Mouse (Mus musculus) lung, embryonic 16.5 days (tissue): ENCODE results near the gene Ten1. TPM values are rescaled to one million over a fixed set of nuclear protein-coding genes. Genes with fewer than 3 reads are reported as not detected.
A peak's percentile ranks its signal among the peaks of the same experiment; 100 is the strongest.

ENCODE experiments used
- ATAC-seq: fragments of 200-750 bp; cut with Nextera tagmentation; 2 replicates; pipeline ENCODE4 v1.8.0; 2017; ENCODE audit warnings: low read depth, mild to moderate bottlenecking, moderate library complexity
- H3K27ac ChIP-seq: fragments of 300-500 bp; sonication (generic); 2 replicates; pipeline ENCODE4 v1.5.1; 2014; ENCODE audit warnings: mild to moderate bottlenecking, control low read depth, low read length
- H3K27me3 ChIP-seq: fragments of 300-500 bp; sonication (generic); 2 replicates; pipeline ENCODE4 v1.6.1; 2014; ENCODE audit warnings: low read depth, low read length, mixed read lengths; ENCODE audit not compliant: control insufficient read depth, insufficient read depth
- H3K36me3 ChIP-seq: fragments of 300-500 bp; sonication (generic); 2 replicates; pipeline ENCODE4 v1.6.1; 2014; ENCODE audit warnings: low read length; ENCODE audit not compliant: control insufficient read depth, insufficient read depth
- H3K4me1 ChIP-seq: fragments of 300-500 bp; sonication (generic); replicated peaks from 2 replicates; pipeline ENCODE4 v1.6.1; 2014; ENCODE audit warnings: low read length, mixed read lengths; ENCODE audit not compliant: control insufficient read depth, insufficient read depth
- H3K4me2 ChIP-seq: fragments of 300-500 bp; sonication (generic); 2 replicates; pipeline ENCODE4 v1.6.1; 2014; ENCODE audit warnings: low read depth, low read length, control low read depth
- H3K4me3 ChIP-seq: fragments of 300-500 bp; sonication (generic); 2 replicates; pipeline ENCODE4 v1.5.1; 2014; ENCODE audit warnings: mild to moderate bottlenecking, low read length, control low read depth
- H3K9ac ChIP-seq: fragments of 300-500 bp; sonication (generic); 2 replicates; pipeline ENCODE4 v1.6.1; 2014; ENCODE audit warnings: low read length, control low read depth
- H3K9me3 ChIP-seq: fragments of 300-500 bp; sonication (generic); 2 replicates; pipeline ENCODE4 v1.6.1; 2016; ENCODE audit warnings: low read length; ENCODE audit not compliant: control insufficient read depth
- WGBS: fragments of 180-500 bp; shearing (Covaris S2); extraction: QIAGEN DNeasy Blood & Tissue Kit; methylation state at CpG from one replicate; pipeline ENCODE4 v1.1.7; 2014; 5-methylcytosine and 5-hydroxymethylcytosine counted together
- polyA plus RNA-seq: library from polyadenylated mRNA; unstranded; fragments of >200 nt; fragmentation: Nextera tagmentation; extraction: Ambion mirVana; gene quantifications from 2 replicates; pipeline ENCODE4 v1.2.1, GENCODE M21; 2015

Gene Ten1
- polyA plus RNA-seq, 1 experiment from 2014 or later = 74.9 TPM

DNA sequence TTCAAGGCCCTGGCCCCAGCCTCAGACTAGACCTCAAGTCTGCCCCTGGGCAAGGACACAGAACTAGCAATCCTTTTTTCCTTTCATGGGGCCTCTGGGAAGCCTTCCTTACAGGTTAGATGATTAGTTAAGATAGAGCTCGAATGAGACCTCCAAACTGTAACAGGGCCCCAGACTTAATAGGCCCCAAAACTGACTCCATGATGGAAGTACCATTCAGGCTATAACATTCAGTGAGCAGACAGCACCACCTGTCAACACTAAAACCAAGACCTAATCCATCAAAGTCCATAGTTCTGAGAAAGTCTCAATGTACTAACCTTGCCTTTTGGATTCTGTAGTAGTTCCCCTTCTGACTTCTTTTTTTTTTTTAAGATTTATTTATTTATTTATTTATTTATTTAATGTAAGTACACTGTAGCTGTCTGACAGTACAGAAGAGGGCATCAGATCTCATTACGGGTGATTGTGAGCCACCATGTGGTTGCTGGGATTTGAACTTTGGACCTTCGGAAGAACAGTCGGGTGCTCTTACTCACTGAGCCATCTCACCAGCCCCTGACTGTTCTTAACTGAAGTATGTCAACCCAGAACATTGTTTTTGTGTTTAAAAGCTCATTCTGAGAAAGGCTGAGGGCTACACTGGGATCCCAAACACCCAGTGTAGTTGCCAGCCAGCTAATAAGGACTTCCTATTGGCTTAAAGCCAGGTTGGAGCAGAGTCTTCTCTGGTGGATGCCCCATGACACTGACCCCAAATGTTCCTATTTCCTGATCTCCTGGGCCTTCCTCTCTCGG is 28.5 kb upstream of the Ten1 start:
- Histone ChIP-seq H3K9ac (no peak overlapping the region), H3K4me1 (peaks cover 12% of the 10 kb centered on the region), H3K4me2 (no peak overlapping the region), H3K4me3 (no peak overlapping the region), H3K9me3 (no peaks in the 10 kb centered on the region), H3K27me3 (no peaks in the 10 kb centered on the region), H3K36me3 (peaks cover 27% of the 10 kb centered on the region), H3K27ac (no peak overlapping the region)
- 80% methylated on average over 5 of the region's 5 CpGs for WGBS
- ATAC-seq = no peak

DNA sequence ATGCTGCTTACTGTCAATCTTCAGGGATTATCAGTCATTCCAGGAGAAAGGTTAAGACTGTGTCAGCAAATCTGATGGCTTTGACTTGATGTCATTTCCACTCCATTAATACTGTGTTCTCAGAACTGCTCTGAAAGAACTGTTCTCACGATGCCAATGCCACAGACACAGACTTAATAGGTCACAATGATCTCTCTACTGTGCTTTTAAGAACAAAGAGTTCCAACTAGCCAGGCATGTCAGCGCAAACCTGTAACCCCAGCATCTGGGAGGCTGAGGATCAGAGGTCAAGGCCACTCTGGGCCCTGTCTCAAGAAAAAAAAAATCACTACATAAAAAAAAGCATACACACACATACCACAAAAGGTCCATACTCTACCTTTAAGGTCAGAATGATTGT is 26.7 kb upstream of the Ten1 start:
- H3K9ac ChIP-seq = no peak overlapping the region
- ATAC-seq = no peak
- H3K36me3 ChIP-seq = peaks cover 24% of the 10 kb centered on the region
- H3K27ac ChIP-seq = no peak overlapping the region
- 87% methylated on average over 2 of the region's 2 CpGs for WGBS
- H3K4me1 ChIP-seq = peaks cover 3% of the 10 kb centered on the region
- no peak overlapping the region for H3K4me2 ChIP-seq
- no peaks in the 10 kb centered on the region for H3K9me3 ChIP-seq
- no peaks in the 10 kb centered on the region for H3K27me3 ChIP-seq
- H3K4me3 ChIP-seq = no peak overlapping the region

DNA sequence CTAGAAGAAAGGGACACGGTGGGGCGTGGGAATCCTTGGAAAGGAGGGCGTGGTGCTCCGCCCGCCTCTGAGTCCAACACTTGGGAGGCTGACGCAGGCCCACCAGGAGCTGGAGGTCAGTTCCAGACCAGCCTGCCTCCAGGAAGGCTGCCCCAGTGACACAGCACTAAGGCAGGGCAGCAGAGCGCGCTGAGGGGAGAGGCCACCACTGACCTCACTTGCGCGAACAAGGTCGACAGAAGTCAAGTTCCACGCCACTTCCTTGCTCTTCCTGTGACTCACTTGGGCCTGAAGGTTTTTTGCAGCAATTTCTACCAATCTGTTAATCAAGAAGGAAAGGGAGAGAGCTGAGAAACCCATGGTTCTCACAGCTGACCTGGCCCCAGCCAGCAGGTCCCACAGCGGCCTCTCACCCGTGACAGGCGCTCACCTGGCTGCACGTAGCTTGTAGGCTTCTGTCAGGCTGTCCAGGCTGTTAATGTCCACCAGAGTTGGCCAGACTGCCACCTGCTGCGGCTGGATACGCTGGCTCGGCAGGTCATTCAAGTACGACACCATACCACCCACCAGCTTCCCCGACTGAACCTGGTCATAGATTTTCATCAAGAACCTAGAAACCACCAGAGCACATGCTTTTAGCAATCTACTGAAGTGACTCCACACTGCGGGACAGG is 23.7 kb upstream of the Ten1 start:
- Histone ChIP-seq H3K4me2 (no peak overlapping the region), H3K4me1 (no peaks in the 10 kb centered on the region), H3K9me3 (no peaks in the 10 kb centered on the region), H3K9ac (no peak overlapping the region), H3K36me3 (peaks cover 28% of the 10 kb centered on the region), H3K4me3 (no peak overlapping the region), H3K27ac (no peak overlapping the region), H3K27me3 (no peaks in the 10 kb centered on the region)
- 88% methylated on average over 22 of the region's 22 CpGs for WGBS
- no peak for ATAC-seq

DNA sequence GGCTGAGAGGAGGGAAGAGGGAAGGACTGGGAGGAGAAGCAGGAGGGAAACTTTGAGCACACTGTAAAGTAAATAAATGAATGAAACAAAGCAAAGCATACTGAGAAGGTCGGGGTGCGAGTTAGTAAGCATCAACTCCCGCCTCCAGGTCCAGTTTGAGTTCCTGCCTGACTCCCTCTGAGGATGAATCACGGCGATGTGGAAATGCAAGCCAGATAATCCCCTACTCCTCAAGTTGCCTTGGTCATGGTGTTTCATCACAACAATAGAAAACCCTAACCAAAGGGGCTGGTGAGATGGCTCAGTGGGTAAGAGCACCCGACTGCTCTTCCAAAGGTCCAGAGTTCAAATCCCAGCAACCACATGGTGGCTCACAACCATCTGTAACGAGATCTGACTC is 22.6 kb upstream of the Ten1 start:
- Histone ChIP-seq H3K9me3 (no peaks in the 10 kb centered on the region), H3K27ac (no peak overlapping the region), H3K4me3 (no peak overlapping the region), H3K4me2 (no peak overlapping the region), H3K4me1 (no peaks in the 10 kb centered on the region), H3K36me3 (peaks cover 33% of the 10 kb centered on the region), H3K9ac (no peak overlapping the region), H3K27me3 (no peaks in the 10 kb centered on the region)
- 78% methylated on average over 7 of the region's 7 CpGs for WGBS
- no peak for ATAC-seq

DNA sequence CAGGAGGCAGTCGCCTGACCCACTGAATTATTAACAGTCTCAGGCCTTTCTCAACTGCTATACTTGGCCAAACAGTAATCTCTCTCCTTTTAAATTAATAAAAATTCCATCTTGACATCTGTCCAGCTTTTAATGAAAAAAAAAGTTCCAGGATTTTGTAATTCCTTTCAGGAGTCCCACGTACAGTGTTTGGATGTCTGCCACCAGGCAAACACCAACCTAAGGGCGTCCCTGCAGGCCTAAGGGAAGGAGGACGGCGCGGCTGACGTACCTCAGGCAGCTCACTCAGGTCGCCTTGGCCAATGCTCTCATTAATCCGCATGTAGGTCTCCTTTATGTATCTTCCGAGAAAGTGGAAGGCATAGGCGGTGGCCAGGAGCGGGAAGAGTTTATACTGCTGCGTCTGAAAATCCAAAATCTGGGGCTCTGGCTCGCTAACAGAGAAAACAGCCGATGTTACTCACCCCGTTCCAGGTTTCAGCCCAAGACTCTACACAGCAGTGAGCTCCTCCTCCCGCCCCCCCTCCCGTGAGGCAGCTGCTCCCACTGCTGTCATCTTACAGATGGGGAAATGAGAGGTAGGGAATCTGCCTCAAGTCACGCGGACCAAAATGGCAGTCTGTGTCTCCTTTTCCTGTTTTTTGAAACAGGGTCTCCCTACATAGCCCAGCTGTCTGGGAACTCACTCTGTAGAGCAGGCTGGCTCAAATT is 20.1 kb upstream of the Ten1 start:
- Histone ChIP-seq H3K36me3 (peaks cover 30% of the 10 kb centered on the region), H3K4me2 (no peak overlapping the region), H3K9ac (no peak overlapping the region), H3K4me3 (no peak overlapping the region), H3K4me1 (no peaks in the 10 kb centered on the region), H3K27me3 (no peaks in the 10 kb centered on the region), H3K27ac (no peak overlapping the region), H3K9me3 (no peaks in the 10 kb centered on the region)
- ATAC-seq = peak; percentile 60; the same call in 1 of the 2 replicates
- WGBS = 83% methylated on average over 20 of the region's 20 CpGs

DNA sequence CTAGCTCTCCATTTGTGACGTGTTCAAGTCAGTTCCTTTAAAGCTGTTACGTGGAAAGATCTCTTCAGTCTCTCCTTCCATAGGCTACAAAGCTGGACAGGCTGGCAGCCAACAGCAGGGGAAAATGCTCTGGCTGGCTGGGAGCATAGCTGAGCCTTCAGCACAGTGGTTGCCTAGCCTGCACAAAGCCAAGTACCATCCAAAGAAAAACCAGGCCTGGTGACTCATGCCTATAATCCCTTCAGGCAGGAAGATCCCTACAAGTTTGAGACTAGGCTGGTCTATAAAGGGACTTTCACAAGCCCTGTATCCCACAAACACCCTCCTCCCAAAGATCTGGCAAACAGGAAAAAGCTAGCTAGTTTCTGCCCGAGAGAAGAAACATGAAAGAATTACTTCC is 12.8 kb upstream of the Ten1 start:
- H3K27ac ChIP-seq = no peak overlapping the region
- WGBS = 82% methylated on average over 3 of the region's 3 CpGs
- ATAC-seq = no peak
- no peak overlapping the region for H3K4me2 ChIP-seq
- H3K36me3 ChIP-seq = peaks cover 12% of the 10 kb centered on the region
- H3K9ac ChIP-seq = no peak overlapping the region
- H3K4me1 ChIP-seq = no peaks in the 10 kb centered on the region
- H3K9me3 ChIP-seq = no peaks in the 10 kb centered on the region
- H3K4me3 ChIP-seq = no peak overlapping the region
- H3K27me3 ChIP-seq = no peaks in the 10 kb centered on the region

DNA sequence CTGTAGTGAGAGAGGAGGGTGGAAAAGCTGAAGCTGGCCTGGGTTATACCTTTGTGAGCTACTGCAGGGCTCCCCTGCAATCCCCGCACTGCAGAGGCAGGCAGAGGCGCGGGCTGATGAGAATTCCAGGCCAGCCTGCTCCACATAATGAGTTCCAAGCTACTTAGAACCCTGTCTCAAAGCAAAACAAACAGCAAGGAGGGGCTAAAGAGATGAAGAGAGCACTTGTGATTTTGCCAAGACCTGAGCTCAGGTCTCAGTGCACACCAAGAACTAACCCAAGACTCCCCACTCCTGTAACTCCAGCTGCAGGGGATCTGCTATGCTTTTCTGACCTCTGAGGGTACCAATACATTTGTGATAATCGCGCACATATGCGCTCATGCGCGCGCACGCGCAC is 12.3 kb upstream of the Ten1 start:
- H3K9me3 ChIP-seq = no peaks in the 10 kb centered on the region
- peaks cover 12% of the 10 kb centered on the region for H3K36me3 ChIP-seq
- 81% methylated on average over 11 of the region's 11 CpGs for WGBS
- no peak overlapping the region for H3K4me3 ChIP-seq
- no peak overlapping the region for H3K4me2 ChIP-seq
- H3K27ac ChIP-seq = no peak overlapping the region
- H3K27me3 ChIP-seq = no peaks in the 10 kb centered on the region
- ATAC-seq = peak; percentile 43; the same call in 1 of the 2 replicates
- no peaks in the 10 kb centered on the region for H3K4me1 ChIP-seq
- no peak overlapping the region for H3K9ac ChIP-seq

DNA sequence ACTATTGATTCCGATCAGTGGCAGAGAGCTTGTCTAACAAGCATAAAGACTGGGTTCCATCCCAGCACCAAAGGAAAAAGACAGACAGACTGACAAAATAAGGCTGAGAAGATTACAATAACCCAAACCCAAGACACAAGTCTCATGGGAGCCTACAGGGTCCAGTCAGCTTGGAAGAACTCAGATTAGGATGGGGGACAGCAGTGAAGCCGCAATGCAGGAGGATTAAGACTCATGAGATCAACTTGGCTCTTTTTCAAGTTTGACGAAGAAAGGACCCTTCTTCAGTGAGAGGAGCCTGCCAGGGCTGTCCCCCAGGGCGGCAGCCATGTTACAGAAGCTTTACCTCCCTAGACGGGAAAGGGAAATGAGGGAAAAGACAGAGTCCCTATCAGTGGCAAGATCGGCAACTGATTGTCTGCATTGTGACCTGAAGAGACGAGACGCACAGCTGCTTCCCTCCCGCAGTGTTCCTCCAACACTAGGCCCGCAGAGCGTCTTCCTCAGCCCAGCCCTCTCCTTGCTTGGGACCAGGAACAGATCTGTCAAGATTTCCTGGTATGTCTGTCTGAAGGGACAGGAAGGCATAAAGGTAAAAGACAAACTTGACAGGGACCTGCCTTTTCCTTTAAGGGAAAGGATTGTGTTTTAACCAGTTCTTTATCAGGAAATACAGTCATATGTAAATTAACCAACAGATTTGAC is 11.3 kb upstream of the Ten1 start:
- H3K4me3 ChIP-seq = no peak overlapping the region
- no peaks in the 10 kb centered on the region for H3K4me1 ChIP-seq
- H3K9me3 ChIP-seq = no peaks in the 10 kb centered on the region
- no peak overlapping the region for H3K27ac ChIP-seq
- 55% methylated on average over 11 of the region's 11 CpGs for WGBS
- H3K9ac ChIP-seq = no peak overlapping the region
- no peak for ATAC-seq
- H3K4me2 ChIP-seq = no peak overlapping the region
- H3K36me3 ChIP-seq = peaks cover 10% of the 10 kb centered on the region
- H3K27me3 ChIP-seq = no peaks in the 10 kb centered on the region

DNA sequence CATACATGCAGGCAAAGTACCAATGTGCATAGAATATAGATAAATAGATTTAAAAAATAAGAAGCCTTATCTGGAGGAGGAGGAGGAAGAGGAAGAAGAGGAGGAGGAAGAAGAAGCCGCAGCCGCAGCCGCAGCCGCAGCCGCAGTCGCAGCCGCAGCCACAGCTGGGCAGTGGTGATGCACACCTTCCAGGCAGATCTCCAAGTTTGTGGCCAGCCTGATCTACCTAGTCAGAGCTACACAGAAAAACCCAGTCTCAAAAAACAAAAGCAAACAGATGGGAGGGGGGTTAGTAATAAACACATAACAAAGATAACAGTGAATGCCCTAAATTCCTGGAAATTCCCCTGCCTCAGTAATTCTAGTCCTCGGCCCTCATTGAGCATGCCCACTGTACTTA is 4.0 kb upstream of the Ten1 start:
- H3K27ac ChIP-seq = no peak overlapping the region
- no peak overlapping the region for H3K9ac ChIP-seq
- no peaks in the 10 kb centered on the region for H3K27me3 ChIP-seq
- H3K36me3 ChIP-seq = no peaks in the 10 kb centered on the region
- whole genome bisulfite sequencing = 95% methylated on average over 8 of the region's 8 CpGs
- H3K4me3 ChIP-seq = no peak overlapping the region
- H3K4me2 ChIP-seq = no peak overlapping the region
- peaks cover 8% of the 10 kb centered on the region for H3K4me1 ChIP-seq
- H3K9me3 ChIP-seq = no peaks in the 10 kb centered on the region
- ATAC-seq = no peak
